Mouse (Mus musculus): Measurements from ENCODE around the gene Phgr1.

Phgr1 gene

DNA sequence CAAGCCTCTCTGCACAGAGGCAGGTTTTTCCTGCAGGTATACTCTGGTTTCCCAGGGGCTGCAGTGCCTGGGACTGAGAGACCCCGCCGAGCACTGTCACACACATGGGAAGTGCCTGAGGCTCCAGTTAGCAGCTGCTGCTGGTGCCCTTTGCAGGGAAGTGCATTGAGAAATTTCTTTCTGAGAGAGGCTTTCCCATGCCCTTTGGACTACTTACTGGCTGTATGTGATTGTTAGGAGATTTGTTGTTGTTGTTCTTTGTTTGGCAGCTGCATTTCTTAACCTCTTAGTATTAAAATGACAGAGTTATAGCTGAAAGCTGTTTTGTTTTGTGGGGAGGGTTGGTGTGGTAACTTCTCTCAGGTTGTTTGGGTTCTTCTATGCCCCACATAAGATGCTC, 38.3 kb downstream of the Phgr1 start:
- CTCF ChIA-PET: no interaction called here

DNA sequence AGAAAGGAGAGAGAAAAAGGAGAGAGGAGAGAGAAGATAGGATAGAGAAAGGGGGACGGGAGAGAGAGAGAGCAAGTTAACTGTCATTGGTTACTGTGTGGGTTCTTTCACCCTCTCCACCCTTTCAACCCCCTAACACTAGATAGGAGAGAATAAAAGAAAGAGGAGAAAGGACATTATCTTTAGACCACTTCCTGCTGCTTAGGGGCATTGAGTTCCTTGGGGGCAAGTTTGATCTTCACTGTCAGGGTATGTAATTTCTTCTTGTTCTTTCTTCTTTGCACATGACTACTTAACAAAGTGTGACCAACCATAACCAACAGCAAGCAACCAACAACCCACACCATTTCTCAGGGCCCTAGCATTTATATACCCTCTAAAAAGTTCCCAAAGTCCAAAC, 40.2 kb downstream of the Phgr1 start:
- CTCF ChIA-PET: no interaction called here

DNA sequence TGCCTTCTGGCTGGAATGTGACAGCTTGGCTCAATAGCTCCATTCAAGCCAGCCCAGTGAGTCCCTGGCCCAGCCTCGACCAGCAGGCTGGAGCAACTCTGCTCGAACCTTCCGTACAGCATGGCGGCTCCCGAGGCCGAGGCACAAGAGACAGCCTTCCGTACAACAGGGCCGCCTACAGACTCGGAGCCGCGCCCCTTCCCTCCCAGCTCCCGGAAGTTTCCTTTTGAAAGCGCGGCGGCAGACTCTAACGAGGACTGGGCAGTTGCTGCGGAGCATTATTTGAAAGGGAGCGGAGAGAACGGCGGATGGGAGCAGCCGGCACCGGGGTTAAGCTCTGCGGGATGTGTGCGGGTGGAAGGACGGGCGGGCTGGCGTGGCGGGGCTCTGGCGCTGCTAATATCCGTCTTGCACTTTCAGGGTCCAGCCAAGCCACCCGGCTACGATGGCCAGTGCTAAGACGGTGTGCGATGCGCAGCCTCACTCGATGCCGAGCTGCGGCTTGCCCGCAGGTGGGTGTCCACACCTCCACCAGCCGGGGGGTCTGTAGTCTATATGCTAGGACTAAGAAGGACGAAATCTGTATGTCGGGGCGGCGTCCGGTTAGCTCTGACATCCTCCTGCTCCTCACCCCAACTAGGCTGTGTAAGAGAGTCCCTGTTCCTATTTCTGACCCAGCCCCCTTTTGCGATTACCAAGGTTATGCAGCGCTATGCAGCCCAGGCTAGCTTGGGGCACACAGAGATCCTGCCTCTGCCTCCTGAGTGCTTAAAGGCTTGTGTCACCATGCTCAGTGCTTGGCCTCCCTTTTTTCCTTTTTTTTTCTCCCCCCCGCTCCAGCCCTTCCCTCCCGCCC, 41.6 kb downstream of the Phgr1 start, which contains the start of gene Knstrn:
Knstrn (plus strand) TSS at position 23 of the 856 bp plus-strand sequence.
- CTCF ChIA-PET: interaction anchor here (0.6 to 0.7 kb wide), 4 partner anchors 25 to 209 kb away, joined by 3 to 5 read pairs (median 3); no protein-coding TSS in a partner anchor

DNA sequence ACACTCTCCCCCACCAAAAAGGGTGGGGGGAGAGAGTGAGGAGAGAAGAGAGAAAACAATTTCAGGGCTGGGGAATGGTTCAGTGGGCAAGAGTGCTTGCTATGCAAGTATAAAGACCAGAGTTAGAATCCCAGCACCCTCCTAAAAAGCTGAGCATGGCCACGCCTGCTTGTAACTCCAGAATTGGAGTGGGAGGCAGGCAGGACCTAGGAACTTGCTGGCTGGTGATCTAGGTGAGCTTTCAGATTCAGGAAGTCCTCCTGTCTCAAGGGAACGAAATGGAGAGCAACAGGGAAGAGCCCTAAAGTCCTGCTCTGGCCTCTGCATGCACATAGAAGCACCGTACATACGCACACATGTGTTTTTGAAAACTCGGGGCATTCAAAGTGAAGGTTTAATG, 50.2 kb downstream of the Phgr1 start:
- CTCF ChIA-PET: interaction anchor here (0.5 kb wide), 1 partner anchor 583 kb away, joined by 3 read pairs; no protein-coding TSS in a partner anchor

DNA sequence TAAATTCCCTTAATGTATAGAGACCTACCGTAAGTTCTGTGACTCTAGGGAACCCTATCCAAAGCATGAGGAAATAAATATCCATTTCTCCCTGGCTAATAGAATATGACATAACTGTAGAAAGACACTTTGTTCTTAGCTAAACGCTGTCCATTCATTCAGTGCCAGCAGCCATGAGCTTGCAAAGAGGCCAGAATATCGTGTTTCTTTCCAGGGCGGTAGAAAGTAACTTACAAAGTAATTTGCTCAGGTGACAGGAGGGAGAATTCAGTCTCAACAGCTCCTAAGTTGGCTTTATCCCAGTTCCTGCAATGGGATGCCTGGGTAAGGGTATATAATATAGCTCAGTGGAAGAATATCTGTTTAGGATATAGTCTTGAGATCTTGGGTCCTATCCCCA, 51.8 kb downstream of the Phgr1 start:
- CTCF ChIA-PET: no interaction called here

Measured in spleen, embryonic (tissue).